Mouse (Mus musculus) G1E (cell line): ENCODE data around the gene Ddx60. TPM values are rescaled to one million over a fixed set of nuclear protein-coding genes. Genes with fewer than 3 reads are reported as not detected.

ENCODE experiments used
- ATAC-seq: 2 replicates; pipeline ENCODE4 v1.8.0; 2016; ENCODE audit warnings: mild to moderate bottlenecking; ENCODE audit not compliant: insufficient number of reproducible peaks, poor library complexity, low FRiP score, severe bottlenecking; ENCODE audit errors: extremely low read depth
- DNase-seq: peaks from one replicate; pipeline ENCODE4 v3.0.0; 2012; ENCODE audit warnings: low spot score
- H3K27me3 ChIP-seq: 2 replicates; pipeline ENCODE4 v1.6.1; 2012; ENCODE audit warnings: mild to moderate bottlenecking, low read length, inconsistent platforms; ENCODE audit not compliant: insufficient read depth
- H3K36me3 ChIP-seq: replicated peaks from 2 replicates; pipeline ENCODE3; 2012; ENCODE audit warnings: mild to moderate bottlenecking, inconsistent platforms
- H3K4me1 ChIP-seq: 2 replicates; pipeline ENCODE4 v1.6.1; 2012; ENCODE audit warnings: low read depth, low read length, inconsistent platforms, mixed read lengths; ENCODE audit not compliant: insufficient read depth
- H3K4me3 ChIP-seq: 2 replicates; pipeline ENCODE4 v1.5.1; 2012; ENCODE audit warnings: low read depth, mild to moderate bottlenecking, inconsistent platforms, low read length, moderate library complexity, mixed read lengths
- H3K9me3 ChIP-seq: replicated peaks from 2 replicates; pipeline ENCODE4 v1.6.1; 2012; ENCODE audit warnings: inconsistent platforms
- CTCF ChIP-seq: IDR thresholded peaks from 2 replicates; pipeline ENCODE4 v1.5.1; 2012; ENCODE audit warnings: low read depth, low read length, inconsistent platforms, mixed read lengths
- GATA1 ChIP-seq: IDR thresholded peaks from 2 replicates; pipeline ENCODE4 v1.6.1; 2012; ENCODE audit warnings: borderline replicate concordance, low read length, inconsistent platforms, mixed read lengths
- GATA2 ChIP-seq: IDR thresholded peaks from 2 replicates; pipeline ENCODE4 v1.6.1; 2012; ENCODE audit warnings: low read depth, low read length, inconsistent platforms, borderline replicate concordance
- POLR2AphosphoS5 ChIP-seq: IDR thresholded peaks from 2 replicates; pipeline ENCODE4 v1.6.1; 2012; ENCODE audit warnings: low read depth, low read length, inconsistent platforms; ENCODE audit not compliant: insufficient replicate concordance
- TAL1 ChIP-seq: conservative IDR thresholded peaks from 2 replicates; pipeline ENCODE4 v1.6.1; 2012; ENCODE audit warnings: low read depth, low read length, inconsistent platforms, mixed read lengths
- polyA plus RNA-seq: library from polyadenylated mRNA; stranded (reverse); fragments of >175 nt; gene quantifications from 2 replicates; pipeline ENCODE4 v1.2.3, GENCODE M21; 2012
- total RNA-seq, 2 experiments: library from RNA; stranded (forward) in 1 of 2; stranded (reverse) in 1 of 2; fragments of 200-1000 nt in 1 of 2; fragments of >200 nt in 1 of 2; fragmentation: Nextera tagmentation in 1 of 2; gene quantifications; 2 replicates each; pipeline ENCODE4 v1.2.3; 2014 to 2017

Gene Ddx60
- total and polyA plus RNA-seq, 3 experiments = 0.66 TPM; not detected in 2

- DNase-seq (no peak), ATAC-seq (no peak)
- Histone ChIP-seq H3K9me3 (no peaks in the 10 kb centered on the region), H3K27me3 (no peaks in the 10 kb centered on the region; the same call in 1 of the 2 replicates), H3K4me1 (no peaks in the 10 kb centered on the region), H3K36me3 (no peaks in the 10 kb centered on the region), H3K4me3 (no peak overlapping the region)
- TF ChIP-seq GATA2 (no peak), TAL1 (no peak), POLR2AphosphoS5 (no peak), CTCF (no peak), GATA1 (no peak)
Observed at GRCm38 (mm10) chr8:61908303-61909215, 19.3 kb upstream of the Ddx60 start.

GRCm38 (mm10) chr8:61909313-61909712, 18.6 kb upstream of the Ddx60 start:
- DNase-seq (no peak), ATAC-seq (no peak)
- Histone ChIP-seq H3K27me3 (no peaks in the 10 kb centered on the region; the same call in 1 of the 2 replicates), H3K9me3 (no peaks in the 10 kb centered on the region), H3K36me3 (no peaks in the 10 kb centered on the region), H3K4me3 (no peak overlapping the region), H3K4me1 (no peaks in the 10 kb centered on the region)
- no peak for TF ChIP-seq POLR2AphosphoS5

- H3K4me1 ChIP-seq = no peaks in the 10 kb centered on the region
- no peak for ATAC-seq
- H3K9me3 ChIP-seq = no peaks in the 10 kb centered on the region
- DNase-seq = no peak
- no peak overlapping the region for H3K4me3 ChIP-seq
- no peaks in the 10 kb centered on the region for H3K36me3 ChIP-seq
- no peak for TF ChIP-seq TAL1
- no peak for TF ChIP-seq POLR2AphosphoS5
- no peak for TF ChIP-seq GATA2
- no peaks in the 10 kb centered on the region; the same call in 1 of the 2 replicates for H3K27me3 ChIP-seq
Observed at GRCm38 (mm10) chr8:61912817-61913216, 15.1 kb upstream of the Ddx60 start.

- DNase-seq (no peak), ATAC-seq (no peak)
- no peaks in the 10 kb centered on the region for H3K9me3 ChIP-seq
- TF ChIP-seq TAL1 (no peak), GATA2 (no peak), POLR2AphosphoS5 (no peak), GATA1 (no peak), CTCF (no peak)
- H3K4me1 ChIP-seq = no peaks in the 10 kb centered on the region
- H3K36me3 ChIP-seq = no peaks in the 10 kb centered on the region
- H3K4me3 ChIP-seq = no peak overlapping the region
- H3K27me3 ChIP-seq = no peaks in the 10 kb centered on the region; the same call in 1 of the 2 replicates
Observed at GRCm38 (mm10) chr8:61913957-61914356, 13.9 kb upstream of the Ddx60 start.

GRCm38 (mm10) chr8:61917287-61917686, 10.6 kb upstream of the Ddx60 start:
- no peak for DNase-seq
- no peak overlapping the region for H3K4me3 ChIP-seq
- no peaks in the 10 kb centered on the region for H3K9me3 ChIP-seq
- no peak for TF ChIP-seq TAL1
- TF ChIP-seq CTCF = no peak
- TF ChIP-seq GATA1 = no peak
- TF ChIP-seq GATA2 = no peak
- TF ChIP-seq POLR2AphosphoS5 = no peak
- H3K27me3 ChIP-seq = no peaks in the 10 kb centered on the region; the same call in 1 of the 2 replicates
- no peaks in the 10 kb centered on the region for H3K36me3 ChIP-seq
- no peaks in the 10 kb centered on the region for H3K4me1 ChIP-seq
- no peak for ATAC-seq

GRCm38 (mm10) chr8:61919145-61919788, 8.6 kb upstream of the Ddx60 start:
- no peaks in the 10 kb centered on the region for H3K9me3 ChIP-seq
- TF ChIP-seq TAL1 (no peak), GATA2 (no peak), POLR2AphosphoS5 (no peak), CTCF (no peak), GATA1 (no peak)
- no peaks in the 10 kb centered on the region for H3K27me3 ChIP-seq
- no peaks in the 10 kb centered on the region for H3K4me1 ChIP-seq
- no peak overlapping the region for H3K4me3 ChIP-seq
- no peak for DNase-seq
- ATAC-seq = no peak
- no peaks in the 10 kb centered on the region for H3K36me3 ChIP-seq
